Mouse (Mus musculus) forebrain, embryonic 12.5 days (tissue): Measurements from ENCODE around the gene Samsn1. TPM values are rescaled to one million over a fixed set of nuclear protein-coding genes. Genes with fewer than 3 reads are reported as not detected.

Experiments
- ATAC-seq: fragments of 200-750 bp; cut with Nextera tagmentation; 2 replicates; pipeline ENCODE4 v1.8.0; 2017; ENCODE audit warnings: moderate TSS enrichment; ENCODE audit not compliant: low FRiP score
- H3K27ac ChIP-seq: fragments of 300-500 bp; sonication (generic); 2 replicates; pipeline ENCODE4 v1.5.1; 2016; ENCODE audit warnings: mild to moderate bottlenecking
- H3K27me3 ChIP-seq: fragments of 300-500 bp; sonication (generic); 2 replicates; pipeline ENCODE4 v1.6.1; 2016; ENCODE audit warnings: mild to moderate bottlenecking
- H3K36me3 ChIP-seq: fragments of 300-500 bp; sonication (generic); replicated peaks from 2 replicates; pipeline ENCODE4 v1.6.1; 2016; ENCODE audit warnings: mild to moderate bottlenecking
- H3K4me1 ChIP-seq: fragments of 300-500 bp; sonication (generic); 2 replicates; pipeline ENCODE4 v1.6.1; 2016
- H3K4me2 ChIP-seq: fragments of 300-500 bp; sonication (generic); 2 replicates; pipeline ENCODE4 v1.6.1; 2016; ENCODE audit warnings: mild to moderate bottlenecking, moderate library complexity
- H3K4me3 ChIP-seq: fragments of 300-500 bp; sonication (generic); replicated peaks from 2 replicates; pipeline ENCODE4 v1.5.1; 2016; ENCODE audit warnings: mild to moderate bottlenecking
- H3K9ac ChIP-seq: fragments of 300-500 bp; sonication (generic); 2 replicates; pipeline ENCODE4 v1.6.1; 2016; ENCODE audit warnings: mild to moderate bottlenecking
- H3K9me3 ChIP-seq: fragments of 300-500 bp; sonication (generic); 2 replicates; pipeline ENCODE4 v1.6.1; 2016
- WGBS: fragments of 180-500 bp; shearing (Covaris S2); methylation state at CpG from one replicate; pipeline ENCODE4 v1.1.7; 2016; 5-methylcytosine and 5-hydroxymethylcytosine counted together
- polyA plus RNA-seq: library from polyadenylated mRNA; unstranded; fragments of >200 nt; fragmentation: Nextera tagmentation; extraction: Ambion mirVana; gene quantifications from 2 replicates; pipeline ENCODE4 v1.2.1, GENCODE M21; 2016

The Samsn1 gene
- polyA plus RNA-seq, 1 experiment from 2014 or later = 1.5 TPM

DNA sequence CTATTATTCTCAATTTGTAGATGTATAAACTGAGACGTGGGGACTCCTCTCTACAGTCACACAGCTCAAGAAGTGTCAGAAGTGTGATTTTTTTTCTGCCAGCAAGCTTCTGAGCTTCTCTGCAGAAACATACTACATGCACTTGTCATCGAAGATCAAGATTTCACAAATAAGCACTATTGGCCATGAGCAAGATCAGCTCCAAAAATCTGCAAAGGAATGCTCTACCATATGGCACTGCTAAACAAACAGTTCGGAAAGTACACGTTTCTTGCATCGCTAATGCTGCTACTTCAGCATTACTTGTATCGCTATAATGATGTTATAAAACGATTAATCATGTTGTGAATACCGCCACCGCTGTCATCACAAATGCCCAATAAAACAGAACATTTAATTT is 22.0 kb downstream of the Samsn1 start:
- no peaks in the 10 kb centered on the region for H3K4me1 ChIP-seq
- 89% methylated on average over 9 of the region's 9 CpGs for WGBS
- no peaks in the 10 kb centered on the region for H3K36me3 ChIP-seq
- H3K27me3 ChIP-seq = no peaks in the 10 kb centered on the region
- H3K9ac ChIP-seq = no peak overlapping the region
- H3K9me3 ChIP-seq = no peaks in the 10 kb centered on the region
- ATAC-seq = no peak
- no peak overlapping the region for H3K27ac ChIP-seq
- no peak overlapping the region for H3K4me2 ChIP-seq
- H3K4me3 ChIP-seq = no peak overlapping the region

DNA sequence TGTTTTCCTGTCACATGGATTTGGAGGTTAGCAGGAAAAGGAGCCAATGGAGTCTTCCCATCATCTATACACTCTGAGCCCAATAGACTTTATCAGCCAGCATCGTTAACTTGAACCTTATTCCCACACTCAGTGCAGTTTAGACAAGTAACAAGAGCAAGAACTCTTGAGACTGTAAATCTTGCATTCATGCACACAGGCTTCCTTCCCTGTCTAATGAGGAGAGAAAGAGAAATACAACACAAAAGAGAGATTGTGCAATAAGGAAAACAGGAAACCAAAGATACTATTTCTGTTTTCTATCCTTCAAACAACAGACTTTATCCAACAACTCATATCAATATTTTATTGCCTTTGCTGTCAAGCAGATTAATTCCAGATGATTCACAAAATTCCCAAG is 31.9 kb downstream of the Samsn1 start:
- no peak overlapping the region for H3K9ac ChIP-seq
- 74% methylated on average over 1 of the region's 1 CpGs for WGBS
- no peaks in the 10 kb centered on the region for H3K36me3 ChIP-seq
- no peak overlapping the region for H3K27ac ChIP-seq
- ATAC-seq = no peak
- no peaks in the 10 kb centered on the region for H3K4me1 ChIP-seq
- no peak overlapping the region for H3K4me2 ChIP-seq
- H3K9me3 ChIP-seq = no peaks in the 10 kb centered on the region
- no peaks in the 10 kb centered on the region for H3K27me3 ChIP-seq
- no peak overlapping the region for H3K4me3 ChIP-seq

DNA sequence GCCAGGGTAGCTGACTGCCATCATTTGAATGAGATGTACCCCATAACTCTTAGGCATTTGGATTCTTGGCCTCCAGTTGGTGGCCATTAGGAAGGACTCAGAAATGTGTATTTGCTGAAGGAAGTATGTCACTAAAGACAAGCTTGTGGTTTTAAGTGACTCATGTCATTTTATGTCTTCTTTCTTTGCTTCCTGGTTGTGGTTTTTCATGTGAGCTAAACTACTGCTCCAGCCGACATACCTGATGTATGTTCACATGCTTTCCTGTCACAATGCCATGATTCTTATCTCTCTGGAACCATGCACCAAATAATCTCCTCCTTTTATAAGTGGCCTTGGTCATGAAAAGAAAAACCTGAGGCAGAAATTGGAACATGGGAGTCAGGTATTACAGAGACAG is 38.2 kb downstream of the Samsn1 start:
- ATAC-seq = no peak
- Histone ChIP-seq H3K4me1 (no peaks in the 10 kb centered on the region), H3K9me3 (no peaks in the 10 kb centered on the region), H3K4me3 (no peak overlapping the region), H3K9ac (no peak overlapping the region), H3K27me3 (no peaks in the 10 kb centered on the region), H3K36me3 (no peaks in the 10 kb centered on the region), H3K27ac (no peak overlapping the region), H3K4me2 (no peak overlapping the region)
- 97% methylated on average over 1 of the region's 1 CpGs for WGBS

DNA sequence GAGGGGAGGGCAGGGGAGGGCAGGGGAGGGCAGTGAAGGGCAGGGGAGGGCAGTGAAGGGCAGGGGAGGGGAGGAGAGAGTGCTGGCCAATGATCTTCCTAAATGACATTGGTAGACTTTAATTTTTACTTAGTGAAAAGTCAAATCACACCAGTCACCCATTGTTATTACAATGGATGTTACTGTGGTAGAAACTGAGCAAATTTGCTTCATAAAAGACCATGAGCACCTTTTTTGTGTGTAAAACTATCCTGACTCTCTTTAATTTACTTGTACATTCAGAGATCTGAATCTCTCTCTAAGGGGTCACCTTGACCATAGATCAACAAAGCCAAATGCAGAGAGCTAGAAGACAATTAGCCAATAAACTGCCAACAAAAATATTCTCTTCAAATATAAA is 42.7 kb downstream of the Samsn1 start:
- Histone ChIP-seq H3K9ac (no peak overlapping the region), H3K36me3 (no peaks in the 10 kb centered on the region), H3K4me2 (no peak overlapping the region), H3K27ac (no peak overlapping the region), H3K27me3 (no peaks in the 10 kb centered on the region), H3K4me3 (no peak overlapping the region), H3K4me1 (no peaks in the 10 kb centered on the region), H3K9me3 (no peaks in the 10 kb centered on the region)
- no peak for ATAC-seq

DNA sequence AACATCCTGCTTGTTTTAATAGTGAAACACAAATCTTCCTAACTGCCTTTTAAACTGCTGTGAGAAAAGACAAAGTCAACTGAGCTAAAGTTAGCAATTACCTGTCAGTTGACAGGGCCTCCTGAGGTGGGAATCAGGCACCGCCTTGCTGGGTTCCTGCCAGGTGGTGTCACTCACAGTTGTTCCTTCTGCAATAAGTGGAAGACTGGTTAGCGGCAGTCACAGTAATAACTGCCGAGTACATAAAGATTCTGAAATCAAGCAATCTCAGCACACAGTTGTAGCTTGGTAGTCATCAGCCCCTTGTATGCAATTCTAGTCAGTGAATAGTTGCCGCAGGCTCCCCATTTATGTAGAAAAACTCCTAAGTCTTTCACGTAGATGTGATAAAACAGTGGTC is 44.3 kb downstream of the Samsn1 start:
- ATAC-seq = no peak
- Histone ChIP-seq H3K36me3 (no peaks in the 10 kb centered on the region), H3K4me2 (no peak overlapping the region), H3K4me3 (no peak overlapping the region), H3K27me3 (no peaks in the 10 kb centered on the region), H3K9me3 (no peaks in the 10 kb centered on the region), H3K4me1 (no peaks in the 10 kb centered on the region), H3K9ac (no peak overlapping the region), H3K27ac (no peak overlapping the region)
- WGBS = 93% methylated on average over 5 of the region's 5 CpGs

DNA sequence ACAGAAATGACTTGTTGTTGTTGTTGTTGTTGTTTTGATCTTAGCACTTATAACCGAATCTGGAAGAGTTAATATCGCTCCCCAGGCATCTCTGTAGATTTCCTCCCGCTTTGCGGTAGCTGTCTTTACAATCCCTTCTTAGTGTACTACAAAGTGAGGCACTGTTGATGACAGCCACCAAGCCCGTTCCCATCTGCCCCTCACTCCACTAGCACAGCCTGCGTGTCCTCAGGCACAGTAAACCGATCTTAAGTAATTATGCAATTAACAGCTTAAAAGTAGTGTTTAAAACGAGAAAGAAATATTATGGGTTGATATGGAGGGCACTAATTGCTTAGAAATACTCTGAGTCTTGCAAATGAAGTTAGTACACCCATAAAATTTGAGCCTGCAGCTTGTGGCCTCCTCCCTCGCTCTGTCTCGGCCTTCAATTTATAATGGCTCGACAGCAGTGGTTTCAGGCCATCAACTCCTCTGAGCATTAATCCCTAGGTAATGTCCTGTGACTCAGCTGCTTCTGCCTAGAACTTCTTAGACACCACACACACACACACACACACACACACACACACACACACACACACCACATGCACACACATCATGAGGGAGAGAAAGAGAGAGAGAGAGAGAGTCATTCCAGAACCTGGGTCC is 46.3 kb downstream of the Samsn1 start:
- H3K9me3 ChIP-seq = no peaks in the 10 kb centered on the region
- WGBS = 81% methylated on average over 11 of the region's 11 CpGs
- no peak overlapping the region for H3K4me3 ChIP-seq
- no peak overlapping the region for H3K27ac ChIP-seq
- ATAC-seq = no peak
- H3K9ac ChIP-seq = no peak overlapping the region
- H3K27me3 ChIP-seq = no peaks in the 10 kb centered on the region
- H3K4me1 ChIP-seq = no peaks in the 10 kb centered on the region
- no peaks in the 10 kb centered on the region for H3K36me3 ChIP-seq
- H3K4me2 ChIP-seq = no peak overlapping the region

DNA sequence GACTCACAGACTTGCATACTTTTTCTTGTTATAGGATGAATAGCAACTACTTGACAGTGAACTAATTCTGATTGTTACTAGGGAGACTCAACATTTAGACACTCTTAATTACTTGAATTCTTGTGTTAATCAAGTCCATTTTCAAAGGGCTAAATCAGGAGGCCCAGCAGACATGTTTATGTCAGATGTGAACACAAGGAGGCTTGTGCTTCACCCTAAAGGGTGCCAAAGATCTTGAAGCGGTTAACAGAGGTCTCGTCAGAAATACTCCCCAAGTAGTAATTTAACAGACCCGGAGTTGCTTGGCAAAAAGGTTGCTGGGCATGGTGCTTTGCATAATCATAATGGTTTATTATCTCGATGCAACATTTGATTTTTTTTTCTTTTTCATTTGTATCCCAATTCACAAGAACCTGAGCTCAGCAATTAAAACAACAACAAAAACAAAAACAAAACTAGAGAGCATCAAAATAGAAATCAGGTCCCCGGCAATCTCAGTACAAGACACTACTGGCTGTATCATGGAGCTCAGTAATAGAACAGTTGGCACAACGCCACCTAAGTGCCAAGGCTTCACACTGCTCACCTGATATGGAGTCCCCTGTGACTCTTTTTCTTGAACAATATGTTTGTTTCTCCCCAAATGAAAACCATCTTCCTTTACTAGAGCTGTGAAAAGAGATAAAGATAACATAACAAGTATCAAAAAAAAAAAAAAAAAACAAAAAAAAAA is 51.6 kb downstream of the Samsn1 start:
- H3K9ac ChIP-seq = no peak overlapping the region
- H3K27me3 ChIP-seq = no peaks in the 10 kb centered on the region
- no peaks in the 10 kb centered on the region for H3K9me3 ChIP-seq
- no peaks in the 10 kb centered on the region for H3K36me3 ChIP-seq
- no peak overlapping the region for H3K4me3 ChIP-seq
- ATAC-seq = no peak
- 61% methylated on average over 6 of the region's 6 CpGs for WGBS
- no peak overlapping the region for H3K4me2 ChIP-seq
- H3K27ac ChIP-seq = no peak overlapping the region
- no peaks in the 10 kb centered on the region for H3K4me1 ChIP-seq

DNA sequence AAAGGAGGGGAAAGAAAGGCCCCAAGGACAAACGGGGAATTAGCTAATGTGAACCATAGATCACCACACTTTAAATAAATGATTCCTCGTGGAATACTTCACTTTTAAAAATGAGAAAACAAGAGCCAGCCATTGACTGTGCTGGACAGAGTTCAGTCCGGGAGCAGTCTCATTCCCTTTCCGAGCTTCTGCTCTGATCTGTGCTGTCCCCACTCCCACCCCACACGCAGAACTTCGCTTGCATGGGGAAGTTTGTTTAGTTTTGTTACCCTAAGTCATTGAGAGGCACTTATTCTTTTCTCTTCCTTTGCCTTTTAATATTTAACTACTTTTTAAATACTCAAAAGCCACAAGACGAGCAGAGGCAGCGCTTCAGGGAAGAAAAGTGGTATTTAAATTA is 60.1 kb downstream of the Samsn1 start:
- H3K4me3 ChIP-seq = no peak overlapping the region
- no peak overlapping the region for H3K4me2 ChIP-seq
- no peaks in the 10 kb centered on the region for H3K36me3 ChIP-seq
- no peak overlapping the region for H3K9ac ChIP-seq
- ATAC-seq = no peak
- no peaks in the 10 kb centered on the region for H3K27me3 ChIP-seq
- 79% methylated on average over 8 of the region's 8 CpGs for WGBS
- no peaks in the 10 kb centered on the region for H3K9me3 ChIP-seq
- no peaks in the 10 kb centered on the region for H3K4me1 ChIP-seq
- no peak overlapping the region for H3K27ac ChIP-seq

DNA sequence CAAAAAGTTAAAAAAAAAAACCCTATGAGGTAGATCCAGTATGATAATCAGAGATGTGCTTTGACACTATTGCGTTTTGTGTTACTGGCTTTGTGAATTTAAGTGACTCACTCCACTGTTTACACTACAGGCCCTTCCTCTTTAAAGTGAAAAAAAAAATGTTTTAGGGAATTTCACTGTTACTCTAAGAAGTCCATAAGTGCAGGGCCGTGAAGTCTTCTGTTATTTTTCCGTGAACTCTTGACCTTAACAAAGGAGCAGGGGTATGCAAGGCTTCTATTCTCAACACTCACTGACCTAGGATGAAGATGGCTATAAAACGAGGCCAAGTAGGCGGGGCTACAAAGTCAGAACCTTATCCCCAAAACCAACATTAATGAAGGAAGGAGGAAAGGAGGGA is 60.6 kb downstream of the Samsn1 start:
- 73% methylated on average over 5 of the region's 5 CpGs for WGBS
- Histone ChIP-seq H3K4me2 (no peak overlapping the region), H3K9ac (no peak overlapping the region), H3K27me3 (no peaks in the 10 kb centered on the region), H3K27ac (no peak overlapping the region), H3K9me3 (no peaks in the 10 kb centered on the region), H3K4me1 (no peaks in the 10 kb centered on the region), H3K36me3 (no peaks in the 10 kb centered on the region), H3K4me3 (no peak overlapping the region)
- ATAC-seq = no peak

DNA sequence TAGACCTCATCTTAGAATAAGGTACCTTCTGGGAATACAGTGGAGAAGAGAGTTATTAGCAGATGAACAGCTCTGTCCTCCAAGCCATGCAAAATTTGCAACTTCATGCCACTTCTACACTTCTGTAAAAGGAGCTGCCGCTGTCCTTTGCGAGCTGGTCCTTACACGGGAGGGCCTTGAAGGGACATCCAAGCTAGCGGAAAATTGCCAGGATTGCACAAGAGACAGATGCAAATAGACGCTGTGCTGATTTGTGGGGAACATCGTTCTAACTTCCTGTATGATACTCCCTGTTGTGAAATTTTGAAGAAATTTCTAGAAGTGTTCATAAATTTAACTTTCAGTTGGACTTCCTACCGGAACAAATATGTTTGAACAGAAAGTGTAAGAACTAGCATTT is 61.0 kb downstream of the Samsn1 start:
- ATAC-seq = no peak
- Histone ChIP-seq H3K4me1 (no peaks in the 10 kb centered on the region), H3K9ac (no peak overlapping the region), H3K27me3 (no peaks in the 10 kb centered on the region), H3K4me2 (no peak overlapping the region), H3K9me3 (no peaks in the 10 kb centered on the region), H3K27ac (no peak overlapping the region), H3K4me3 (no peak overlapping the region), H3K36me3 (no peaks in the 10 kb centered on the region)
- 93% methylated on average over 7 of the region's 7 CpGs for WGBS

DNA sequence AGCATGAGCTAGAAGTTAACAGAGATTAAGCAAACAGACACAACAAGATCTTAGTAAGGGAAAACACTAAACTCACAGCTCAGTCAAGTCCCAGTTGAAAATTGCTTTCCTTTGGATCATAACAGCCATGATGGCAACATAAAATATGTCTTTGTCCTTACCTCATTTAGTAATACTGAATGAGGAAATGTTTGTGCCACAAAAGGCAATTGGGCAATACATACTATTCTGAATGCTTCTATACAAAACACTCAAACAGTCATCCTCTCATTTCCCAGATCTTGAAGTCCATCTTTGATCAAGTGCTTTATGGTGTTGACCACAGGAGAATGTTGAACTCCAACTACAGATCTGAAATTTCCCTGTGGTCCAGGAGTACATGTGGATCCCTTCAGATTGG is 88.7 kb downstream of the Samsn1 start:
- Histone ChIP-seq H3K27ac (no peak overlapping the region), H3K9me3 (no peaks in the 10 kb centered on the region), H3K27me3 (no peaks in the 10 kb centered on the region), H3K9ac (no peak overlapping the region), H3K4me1 (no peaks in the 10 kb centered on the region), H3K4me3 (no peak overlapping the region), H3K4me2 (no peak overlapping the region), H3K36me3 (no peaks in the 10 kb centered on the region)
- ATAC-seq = no peak

DNA sequence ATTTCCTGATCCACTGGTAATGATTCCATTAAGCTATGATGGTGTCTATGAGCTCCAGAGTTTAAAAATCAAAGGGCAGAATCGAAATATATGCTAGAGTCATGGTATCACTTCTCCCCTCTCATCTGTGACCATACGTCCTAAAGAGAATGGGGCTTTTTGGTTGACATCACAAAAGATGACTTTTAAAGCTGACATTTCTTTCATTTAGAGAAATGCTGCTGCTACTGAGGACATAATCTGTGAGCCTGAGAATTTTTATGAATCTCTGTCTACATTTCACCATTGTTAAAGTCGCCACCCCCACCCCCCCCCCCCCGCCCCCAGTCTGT is 91.9 kb downstream of the Samsn1 start:
- Histone ChIP-seq H3K27ac (no peak overlapping the region), H3K4me1 (no peaks in the 10 kb centered on the region), H3K4me2 (no peak overlapping the region), H3K9me3 (no peaks in the 10 kb centered on the region), H3K27me3 (no peaks in the 10 kb centered on the region), H3K9ac (no peak overlapping the region), H3K4me3 (no peak overlapping the region), H3K36me3 (no peaks in the 10 kb centered on the region)
- WGBS = 73% methylated on average over 4 of the region's 4 CpGs
- ATAC-seq = no peak; the same call in 1 of the 2 replicates

DNA sequence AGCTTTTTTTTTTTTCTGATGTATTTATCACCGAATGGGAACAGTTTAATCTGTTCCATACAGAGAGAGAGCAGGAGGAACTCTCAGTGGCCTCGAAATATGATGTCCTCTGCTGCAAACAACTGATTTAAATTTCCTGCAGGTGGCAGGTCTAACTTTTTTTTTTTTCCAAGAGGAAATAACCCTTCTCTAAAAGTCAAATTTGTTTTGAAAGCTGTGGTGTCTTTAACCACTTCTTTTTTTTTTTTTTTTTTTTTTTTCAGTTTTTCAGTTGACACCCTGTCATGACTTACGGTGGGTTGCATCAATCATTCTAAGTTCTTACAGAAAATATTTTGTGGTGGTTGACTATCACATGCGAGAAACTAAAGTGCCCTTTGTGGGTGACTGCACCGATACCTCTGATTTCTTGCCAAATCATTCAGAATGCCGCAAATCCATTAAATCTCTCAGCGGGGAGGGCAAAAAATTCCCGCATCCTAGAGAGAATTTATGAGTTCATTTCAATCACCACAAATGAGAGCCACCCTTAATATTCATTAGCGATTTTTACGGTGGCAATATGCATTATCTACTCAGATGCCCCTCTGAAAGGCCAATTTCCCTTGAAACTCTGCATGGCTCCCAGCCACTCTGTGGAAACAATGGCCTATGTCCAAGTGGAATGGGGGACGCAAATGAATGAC is 92.4 kb downstream of the Samsn1 start:
- Histone ChIP-seq H3K9ac (no peak overlapping the region), H3K4me2 (no peak overlapping the region), H3K4me3 (no peak overlapping the region), H3K9me3 (no peaks in the 10 kb centered on the region), H3K27me3 (no peaks in the 10 kb centered on the region), H3K36me3 (no peaks in the 10 kb centered on the region), H3K27ac (no peak overlapping the region), H3K4me1 (no peaks in the 10 kb centered on the region)
- 0 out of 2 replicates have a peak, but pooled peaks have one; percentile 20 for ATAC-seq
- 76% methylated on average over 11 of the region's 11 CpGs for WGBS
